Mouse (Mus musculus): ENCODE measurements at regions not wholly inside any gene's neighbourhood (a gene's known extent, or its start where the extent isn't known, plus 50 kb on each side); places are given as distances from the start of the nearest gene placed in this dataset.

- Histone ChIP-seq H3K9ac (no peak overlapping the region), H3K27me3 (ENCODE audit: insufficient read depth, low read length) (no peaks in the 10 kb centered on the region), H3K36me3 (ENCODE audit: insufficient read depth) (no peaks in the 10 kb centered on the region), H3K4me2 (ENCODE audit: low read depth) (no peak overlapping the region), H3K27ac (ENCODE audit: low read depth, low read length) (no peak overlapping the region), H3K4me3 (ENCODE audit: low read depth, low read length) (no peak overlapping the region), H3K4me1 (ENCODE audit: insufficient read depth) (no peaks in the 10 kb centered on the region), H3K9me3 (ENCODE audit: low read length) (no peaks in the 10 kb centered on the region)
- no peak for ATAC-seq
- TF ChIP-seq CTCF (IDR thresholded peaks at IDR 0.05; ENCODE audit: low read depth) = no peak
- no peak for DNase-seq
- whole genome bisulfite sequencing = 93% methylated on average over 1 of the region's 1 CpGs
Measured at GRCm38 (mm10) chr16:75353394-75353793, 232.5 kb downstream of the Lipi start.

- Histone ChIP-seq H3K9me3 (ENCODE audit: low read length) (no peaks in the 10 kb centered on the region), H3K36me3 (ENCODE audit: insufficient read depth) (no peaks in the 10 kb centered on the region), H3K27me3 (ENCODE audit: insufficient read depth, low read length) (no peaks in the 10 kb centered on the region), H3K4me3 (ENCODE audit: low read depth, low read length) (no peak overlapping the region), H3K9ac (no peak overlapping the region), H3K4me1 (ENCODE audit: insufficient read depth) (no peaks in the 10 kb centered on the region), H3K27ac (ENCODE audit: low read depth, low read length) (no peak overlapping the region), H3K4me2 (ENCODE audit: low read depth) (no peak overlapping the region)
- no peak for TF ChIP-seq CTCF (IDR thresholded peaks at IDR 0.05; ENCODE audit: low read depth)
- 91% methylated on average over 8 of the region's 8 CpGs for WGBS
- DNase-seq = no peak
- ATAC-seq = no peak
Measured at GRCm38 (mm10) chr16:75344201-75344927, 241.5 kb downstream of the Lipi start.

GRCm38 (mm10) chr16:75343028-75343901 is 242.6 kb downstream of the Lipi start:
- 45% methylated on average over 11 of the region's 11 CpGs for WGBS
- DNase-seq (peak; percentile 74), ATAC-seq (peak; percentile 20; the same call in 1 of the 2 replicates)
- H3K4me3 ChIP-seq (ENCODE audit: low read depth, low read length) = no peak overlapping the region
- H3K9ac ChIP-seq = no peak overlapping the region
- H3K4me2 ChIP-seq (ENCODE audit: low read depth) = no peak overlapping the region
- H3K27me3 ChIP-seq (ENCODE audit: insufficient read depth, low read length) = no peaks in the 10 kb centered on the region
- TF ChIP-seq CTCF (IDR thresholded peaks at IDR 0.05; ENCODE audit: low read depth) = peak; percentile 71
- no peaks in the 10 kb centered on the region for H3K9me3 ChIP-seq (ENCODE audit: low read length)
- H3K36me3 ChIP-seq (ENCODE audit: insufficient read depth) = no peaks in the 10 kb centered on the region
- H3K27ac ChIP-seq (ENCODE audit: low read depth, low read length) = no peak overlapping the region
- no peaks in the 10 kb centered on the region for H3K4me1 ChIP-seq (ENCODE audit: insufficient read depth)

GRCm38 (mm10) chr16:75334228-75334627 is 251.6 kb downstream of the Lipi start:
- no peaks in the 10 kb centered on the region for H3K9me3 ChIP-seq (ENCODE audit: low read length)
- H3K4me2 ChIP-seq (ENCODE audit: low read depth) = no peak overlapping the region
- no peak for ATAC-seq
- no peak overlapping the region for H3K4me3 ChIP-seq (ENCODE audit: low read depth, low read length)
- no peak overlapping the region for H3K9ac ChIP-seq
- DNase-seq = no peak
- H3K27ac ChIP-seq (ENCODE audit: low read depth, low read length) = no peak overlapping the region
- no peaks in the 10 kb centered on the region for H3K27me3 ChIP-seq (ENCODE audit: insufficient read depth, low read length)
- no peaks in the 10 kb centered on the region for H3K36me3 ChIP-seq (ENCODE audit: insufficient read depth)
- TF ChIP-seq CTCF (IDR thresholded peaks at IDR 0.05; ENCODE audit: low read depth) = no peak
- 95% methylated on average over 2 of the region's 2 CpGs for WGBS
- no peaks in the 10 kb centered on the region for H3K4me1 ChIP-seq (ENCODE audit: insufficient read depth)

- no peak overlapping the region for H3K27ac ChIP-seq (ENCODE audit: low read depth, low read length)
- no peak for DNase-seq
- H3K4me2 ChIP-seq (ENCODE audit: low read depth) = no peak overlapping the region
- no peaks in the 10 kb centered on the region for H3K9me3 ChIP-seq (ENCODE audit: low read length)
- H3K4me1 ChIP-seq (ENCODE audit: insufficient read depth) = no peaks in the 10 kb centered on the region
- H3K36me3 ChIP-seq (ENCODE audit: insufficient read depth) = no peaks in the 10 kb centered on the region
- no peak overlapping the region for H3K4me3 ChIP-seq (ENCODE audit: low read depth, low read length)
- no peak overlapping the region for H3K9ac ChIP-seq
- ATAC-seq = no peak
- 79% methylated on average over 5 of the region's 5 CpGs for WGBS
- no peak for TF ChIP-seq CTCF (IDR thresholded peaks at IDR 0.05; ENCODE audit: low read depth)
- H3K27me3 ChIP-seq (ENCODE audit: insufficient read depth, low read length) = no peaks in the 10 kb centered on the region
Measured at GRCm38 (mm10) chr16:75333750-75334149, 252.1 kb downstream of the Lipi start.

- WGBS = 88% methylated on average over 4 of the region's 4 CpGs
- Histone ChIP-seq H3K4me3 (ENCODE audit: low read depth, low read length) (no peak overlapping the region), H3K36me3 (ENCODE audit: insufficient read depth) (no peaks in the 10 kb centered on the region), H3K9ac (no peak overlapping the region), H3K27ac (ENCODE audit: low read depth, low read length) (no peak overlapping the region), H3K9me3 (ENCODE audit: low read length) (no peaks in the 10 kb centered on the region), H3K4me2 (ENCODE audit: low read depth) (no peak overlapping the region), H3K27me3 (ENCODE audit: insufficient read depth, low read length) (no peaks in the 10 kb centered on the region), H3K4me1 (ENCODE audit: insufficient read depth) (no peaks in the 10 kb centered on the region)
- DNase-seq = no peak
- no peak for TF ChIP-seq CTCF (IDR thresholded peaks at IDR 0.05; ENCODE audit: low read depth)
- no peak for ATAC-seq
Measured at GRCm38 (mm10) chr16:75332853-75333252, 253.0 kb downstream of the Lipi start.

- WGBS = 74% methylated on average over 1 of the region's 1 CpGs
- Histone ChIP-seq H3K27ac (ENCODE audit: low read depth, low read length) (no peak overlapping the region), H3K4me2 (ENCODE audit: low read depth) (no peak overlapping the region), H3K4me1 (ENCODE audit: insufficient read depth) (no peaks in the 10 kb centered on the region), H3K27me3 (ENCODE audit: insufficient read depth, low read length) (no peaks in the 10 kb centered on the region), H3K4me3 (ENCODE audit: low read depth, low read length) (no peak overlapping the region), H3K36me3 (ENCODE audit: insufficient read depth) (no peaks in the 10 kb centered on the region), H3K9me3 (ENCODE audit: low read length) (no peaks in the 10 kb centered on the region), H3K9ac (no peak overlapping the region)
- DNase-seq = peak; percentile 50
- TF ChIP-seq CTCF (IDR thresholded peaks at IDR 0.05; ENCODE audit: low read depth) = peak; percentile 58
- ATAC-seq = no peak; the same call in 1 of the 2 replicates
Measured at GRCm38 (mm10) chr16:75325296-75325695, 260.6 kb downstream of the Lipi start.
